Comparison of ENCODE assay signal across 8 mouse cellular contexts in the genomic region with DNA sequence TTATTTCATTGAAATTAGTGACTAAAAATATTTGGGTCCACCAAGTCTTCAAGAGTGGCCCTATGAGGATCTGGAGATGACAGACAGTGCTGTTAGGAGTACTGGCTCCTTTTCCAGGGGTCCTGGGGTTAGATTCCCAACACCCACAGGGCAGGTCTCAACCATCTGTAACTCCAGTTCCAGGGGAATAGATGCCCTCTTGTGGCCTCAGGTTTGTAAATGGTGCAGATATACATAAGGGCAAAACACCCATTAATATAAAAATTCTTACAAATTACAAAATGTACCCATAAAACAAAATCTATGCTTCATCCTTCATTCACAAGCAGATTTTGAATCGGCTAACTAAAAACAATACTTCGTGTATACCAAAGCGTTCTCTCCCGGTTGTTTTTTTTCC. TPM values are rescaled to one million over a fixed set of nuclear protein-coding genes. Genes with fewer than 3 reads are reported as not detected.
A peak's percentile ranks its signal among the peaks of the same experiment; 100 is the strongest.
DNase-seq lines count a peak whose midpoint lies in the region; ATAC-seq and TF ChIP-seq lines count a peak whose summit lies in the region.

No protein-coding gene starts in this region.

- TF ChIP-seq CTCF in gastrocnemius, adult 2 months (IDR thresholded peaks at IDR 0.05): peak; percentile 21; the same call in 1 of the 2 replicates
- TF ChIP-seq CTCF in liver, embryonic 14.5 days (IDR thresholded peaks at IDR 0.05; ENCODE audit: low read depth): no peak; the same call in 1 of the 2 replicates

- no peak for DNase-seq in gastrocnemius, adult 2 months
- no peak for DNase-seq in gastrocnemius, adult 18-20 months (ENCODE audit: low spot score)
- DNase-seq in CD4-positive helper T cell, adult 2 months (ENCODE audit: low read depth, low spot score): peak; percentile 29
- DNase-seq in fibroblast of lung, adult 2 months (ENCODE audit: low read depth): peak; percentile 6
- no peak for DNase-seq in liver, embryonic 14.5 days (ENCODE audit: low read depth in 3 of 3, low spot score in 3 of 3)
- DNase-seq in layer of hippocampus, postnatal 10 days (ENCODE audit: low spot score in 2 of 2): no peak
- no peak for DNase-seq in layer of hippocampus, postnatal 36 days
- DNase-seq in urinary bladder, postnatal 25 days (ENCODE audit: low spot score): no peak

- peak overlapping the region; percentile 98 for H3K9ac ChIP-seq in liver, embryonic 14.5 days (replicated peaks)

- no peaks in the 10 kb centered on the region for H3K9me3 ChIP-seq in liver, embryonic 14.5 days (ENCODE audit: control insufficient read depth, low read length)

- H3K4me2 ChIP-seq in liver, embryonic 14.5 days (ENCODE audit: low read depth): peak overlapping the region; percentile 70

- no peak for TF ChIP-seq EP300 in liver, embryonic 14.5 days (IDR thresholded peaks at IDR 0.05; ENCODE audit: low read depth)

- H3K36me3 ChIP-seq in liver, embryonic 14.5 days (replicated peaks; ENCODE audit: control insufficient read depth, insufficient read depth, low read depth): peaks cover 9% of the 10 kb centered on the region

- peaks cover 9% of the 10 kb centered on the region in 2 experiments for H3K4me1 ChIP-seq in liver, embryonic 14.5 days (replicated peaks; ENCODE audit: control insufficient read depth in 2 of 2, insufficient read depth in 2 of 2, low read length in 1 of 2)

- peak overlapping the region; percentile 98 for H3K4me3 ChIP-seq in gastrocnemius, adult 2 months
- peak overlapping the region; percentile 75 to 97; a peak in 3 of 4 replicates for H3K4me3 ChIP-seq in liver, embryonic 14.5 days (ENCODE audit: insufficient read depth in 1 of 2, low read depth in 2 of 2, low read length in 2 of 2)

- intact Hi-C loops in gastrocnemius, adult 2 months (cut with DNase I): no loop called here

- no peaks in the 10 kb centered on the region for H3K27me3 ChIP-seq in liver, embryonic 14.5 days (ENCODE audit: control insufficient read depth, insufficient read depth, low read length)

- WGBS in liver, embryonic 14.5 days (ENCODE audit: insufficient replicate concordance): 43% methylated on average over 4 of the region's 4 CpGs

- no peak for ATAC-seq in liver, embryonic 14.5 days (ENCODE audit: insufficient read depth)

- peak overlapping the region; percentile 97 for H3K27ac ChIP-seq in gastrocnemius, adult 2 months
- H3K27ac ChIP-seq in liver, embryonic 14.5 days: no peak overlapping the region

RNA-seq across cellular contexts. Expression of a gene that starts 0.6 kb away (rescaled TPM):
- total RNA-seq in gastrocnemius, adult 2 months (2021): 10 to 100 TPM; 27.5 to 32.9 TPM
- total RNA-seq in gastrocnemius, adult 18-20 months (2021): 10 to 100 TPM; 26.8 to 32.2 TPM
- 5.2 and 7.2 TPM in 2 replicates for polyA plus RNA-seq in liver, embryonic 14.5 days (2012; rRNA removed)
- polyA plus RNA-seq in liver, embryonic 14.5 days (2014; fragmentation: Nextera tagmentation; extraction: Ambion mirVana): 16.8 and 17.3 TPM in 2 replicates
- total RNA-seq in layer of hippocampus, postnatal 10 days (2021): 100 to 1,000 TPM; 142 to 160 TPM
- 100 to 1,000 TPM; 117 to 125 TPM for total RNA-seq in layer of hippocampus, postnatal 36 days (2021)

RNA-seq across cellular contexts. Expression of a gene that starts 27.4 kb away (rescaled TPM):
- 10 to 100 TPM; 28.9 to 30.4 TPM for total RNA-seq in gastrocnemius, adult 2 months (2021)
- total RNA-seq in gastrocnemius, adult 18-20 months (2021): 10 to 100 TPM; 24.5 to 28.7 TPM
- 2.9 and 3.0 TPM in 2 replicates for polyA plus RNA-seq in liver, embryonic 14.5 days (2012; rRNA removed)
- polyA plus RNA-seq in liver, embryonic 14.5 days (2014; fragmentation: Nextera tagmentation; extraction: Ambion mirVana): 3.9 and 4.2 TPM in 2 replicates
- 10 to 100 TPM; 24.8 to 25.4 TPM for total RNA-seq in layer of hippocampus, postnatal 10 days (2021)
- total RNA-seq in layer of hippocampus, postnatal 36 days (2021): 10 to 100 TPM; 32.7 to 34.3 TPM

Comparison
In these comparisons a context has a peak if more than half of its experiments do, and no peak if none do; other contexts are left out.
1. DNase-seq: peak in CD4-positive helper T cell, adult 2 months (single experiment) and fibroblast of lung, adult 2 months (single experiment); none in gastrocnemius, adult 2 months (single experiment), gastrocnemius, adult 18-20 months (single experiment), liver, embryonic 14.5 days (0 of 3), layer of hippocampus, postnatal 10 days (0 of 2), layer of hippocampus, postnatal 36 days (0 of 2) and urinary bladder, postnatal 25 days (single experiment).